Mouse (Mus musculus) embryonic fibroblast, embryonic 13.5 days (primary cell): ENCODE data around the gene Upf2.

Experiments
- CTCF ChIP-seq: IDR thresholded peaks from 2 replicates; pipeline ENCODE4 v1.5.1; 2011; ENCODE audit warnings: mild to moderate bottlenecking, control low read depth, low read length, moderate library complexity, borderline replicate concordance; ENCODE audit not compliant: insufficient read depth
- POLR2A ChIP-seq: IDR thresholded peaks from 2 replicates; pipeline ENCODE4 v1.6.1; 2011; ENCODE audit warnings: low read depth, mild to moderate bottlenecking, control low read depth, low read length, moderate library complexity

- no peak for TF ChIP-seq CTCF
- no peak for TF ChIP-seq POLR2A
Observed at GRCm38 (mm10) chr2:5941861-5942415, 9.3 kb upstream of the Upf2 start.
